Mouse (Mus musculus) thymus, adult 2 months (tissue): ENCODE results near the gene Ltbr. TPM values are rescaled to one million over a fixed set of nuclear protein-coding genes. Genes with fewer than 3 reads are reported as not detected.

ENCODE experiments used
- DNase-seq: peaks from one replicate; pipeline ENCODE4 v3.0.0; 2021
- H3K27ac ChIP-seq: fragments of 200-500 bp; 2 replicates; pipeline ENCODE4 v1.5.1; 2012; ENCODE audit warnings: low read length, control low read depth; ENCODE audit not compliant: control insufficient read depth, insufficient read depth
- H3K27me3 ChIP-seq: fragments of 200-500 bp; 2 replicates; pipeline ENCODE4 v1.6.1; 2012; ENCODE audit warnings: mild to moderate bottlenecking, low read length, moderate library complexity, mixed read lengths; ENCODE audit not compliant: control insufficient read depth, insufficient read depth
- H3K36me3 ChIP-seq: fragments of 200-500 bp; 2 replicates; pipeline ENCODE4 v1.6.1; 2012; ENCODE audit warnings: mild to moderate bottlenecking, low read length, moderate library complexity; ENCODE audit not compliant: control insufficient read depth, insufficient read depth
- H3K4me1 ChIP-seq: fragments of 200-500 bp; replicated peaks from 2 replicates; pipeline ENCODE4 v1.6.1; 2012; ENCODE audit warnings: low read length; ENCODE audit not compliant: control insufficient read depth, insufficient read depth
- H3K4me3 ChIP-seq: fragments of 200-500 bp; 2 replicates; pipeline ENCODE4 v1.5.1; 2012; ENCODE audit warnings: mild to moderate bottlenecking, low read length, control low read depth, moderate library complexity; ENCODE audit not compliant: control insufficient read depth, insufficient read depth
- CTCF ChIP-seq: fragments of 200-500 bp; IDR thresholded peaks from 2 replicates; pipeline ENCODE4 v1.5.1; 2012; ENCODE audit warnings: mild to moderate bottlenecking, control low read depth, low read length, moderate library complexity, borderline replicate concordance; ENCODE audit not compliant: control insufficient read depth, poor library complexity, insufficient read depth; ENCODE audit errors: extremely low read depth
- POLR2A ChIP-seq: fragments of 200-500 bp; IDR thresholded peaks from 2 replicates; pipeline ENCODE4 v1.6.1; 2012; ENCODE audit warnings: mild to moderate bottlenecking, low read length, control low read depth, moderate library complexity; ENCODE audit not compliant: control insufficient read depth, poor library complexity, insufficient read depth; ENCODE audit errors: extremely low read depth
- WGBS: fragments of 180-500 bp; shearing (Covaris S2); methylation state at CpG from one replicate; pipeline ENCODE4 v1.1.7; 2018; 5-methylcytosine and 5-hydroxymethylcytosine counted together
- polyA plus RNA-seq: library from polyadenylated mRNA; depleted of rRNA; stranded (reverse); fragments of >200 nt; gene quantifications from 2 replicates; pipeline ENCODE4 v1.2.3, GENCODE M21; 2012

The Ltbr gene
- polyA plus RNA-seq, 1 experiment, result 30.6 TPM

DNA sequence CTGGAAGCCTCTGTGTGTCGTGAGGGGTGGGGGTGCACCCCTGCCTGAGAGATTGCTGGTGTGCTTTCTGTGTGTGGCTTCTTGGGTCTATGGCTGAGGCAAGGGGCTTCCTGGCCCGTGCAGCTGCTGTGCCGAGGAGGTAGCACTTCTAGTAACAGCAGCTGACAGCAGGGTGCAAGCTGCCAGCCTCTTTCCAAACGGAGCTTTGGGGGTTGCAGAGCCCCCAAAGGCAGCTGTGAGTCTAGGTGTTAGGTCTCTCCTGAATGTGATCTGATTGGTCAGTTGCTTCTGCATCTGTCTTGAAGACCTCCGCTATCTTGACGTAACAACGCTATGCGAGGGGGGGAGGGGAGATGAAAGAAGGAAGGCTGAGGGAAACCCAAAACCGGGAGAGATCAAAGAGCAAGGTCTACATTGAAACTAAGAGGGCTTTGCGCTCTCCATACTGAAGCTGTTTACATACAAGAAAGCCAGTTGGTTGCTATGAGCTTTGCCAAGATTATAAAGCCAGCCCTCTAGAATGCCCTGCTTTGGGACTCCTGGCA, 41.6 kb upstream of the Ltbr start:
- peak overlapping the region; percentile 89 for H3K27ac ChIP-seq
- peak overlapping the region; percentile 6; the same call in 1 of the 2 replicates for H3K4me3 ChIP-seq
- H3K4me1 ChIP-seq, result peaks cover 59% of the 10 kb centered on the region
- no peak for TF ChIP-seq POLR2A
- no peak for TF ChIP-seq CTCF
- 1% methylated on average over 10 of the region's 10 CpGs for WGBS
- H3K36me3 ChIP-seq, result peaks cover 33% of the 10 kb centered on the region
- H3K27me3 ChIP-seq, result no peaks in the 10 kb centered on the region
- peak; percentile 83 for DNase-seq

DNA sequence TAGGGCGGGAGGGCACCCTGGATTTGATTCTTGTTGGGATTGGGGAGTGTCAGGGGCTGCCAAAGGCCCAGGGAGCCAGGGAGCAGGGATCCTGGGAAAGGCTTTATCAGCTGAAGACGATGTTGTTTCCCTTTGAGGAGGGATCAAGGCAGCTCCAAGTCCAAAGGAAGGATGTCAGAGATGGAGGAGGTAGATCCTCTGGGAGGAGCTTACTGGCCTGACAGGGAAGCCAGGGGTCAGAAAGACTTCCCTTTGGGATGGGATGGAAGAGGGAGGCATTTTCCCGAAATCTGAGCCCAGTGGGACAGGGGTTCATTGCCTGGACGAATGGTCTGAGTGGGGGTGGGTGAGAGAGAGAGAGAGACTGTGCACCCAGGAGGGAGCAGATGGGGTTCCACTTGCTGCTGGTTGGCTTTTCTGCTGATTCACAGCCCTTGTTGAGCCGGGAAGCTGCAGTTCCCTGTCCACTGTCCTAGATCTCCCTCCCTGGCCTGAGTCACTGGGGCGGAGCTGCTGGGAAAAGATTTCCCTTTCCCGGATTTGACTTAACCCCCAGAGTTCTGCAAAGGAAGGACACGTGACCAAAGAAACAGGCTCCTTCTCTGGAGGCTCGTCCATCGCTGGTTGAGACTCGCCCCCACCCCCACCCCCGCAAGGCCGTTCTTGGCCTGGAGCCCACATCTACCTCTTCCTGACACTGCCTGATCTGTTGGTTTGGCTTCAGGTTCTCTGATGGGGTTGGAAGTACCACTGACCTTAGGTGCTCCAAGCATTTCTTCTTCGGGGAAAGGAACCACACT, 40.9 kb upstream of the Ltbr start:
- Histone ChIP-seq H3K4me1 (peaks cover 59% of the 10 kb centered on the region), H3K27me3 (no peaks in the 10 kb centered on the region), H3K4me3 (peak overlapping the region; percentile 6; the same call in 1 of the 2 replicates), H3K36me3 (peaks cover 26% of the 10 kb centered on the region), H3K27ac (peak overlapping the region; percentile 89)
- no peak for DNase-seq
- TF ChIP-seq POLR2A, result no peak
- no peak for TF ChIP-seq CTCF
- WGBS, result 23% methylated on average over 14 of the region's 14 CpGs

DNA sequence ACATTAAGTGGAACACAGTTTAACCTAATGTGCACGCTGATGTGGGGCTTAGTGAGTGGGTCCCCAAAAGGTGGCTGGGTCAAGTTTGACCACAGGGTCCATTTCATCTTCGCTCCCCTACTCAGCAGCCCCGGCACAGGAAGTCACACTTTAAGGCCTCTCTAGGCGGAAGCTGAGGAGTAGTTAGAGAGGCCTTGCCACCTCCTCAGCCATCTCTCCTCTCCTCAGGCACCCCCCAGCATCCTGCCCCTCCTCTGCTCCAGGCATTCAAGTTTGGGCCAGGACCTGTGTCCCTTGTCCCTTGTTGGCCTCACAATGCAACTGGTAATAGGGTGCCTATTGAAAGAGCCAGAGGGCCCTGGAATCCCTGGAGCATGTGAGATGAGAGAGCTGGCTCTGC, 40.0 kb upstream of the Ltbr start:
- TF ChIP-seq POLR2A (no peak), CTCF (no peak)
- WGBS, result 9% methylated on average over 4 of the region's 4 CpGs
- Histone ChIP-seq H3K4me1 (peaks cover 65% of the 10 kb centered on the region), H3K36me3 (peaks cover 17% of the 10 kb centered on the region), H3K27ac (peak overlapping the region; percentile 89), H3K27me3 (no peaks in the 10 kb centered on the region), H3K4me3 (peak overlapping the region; percentile 39)
- DNase-seq, result peak; percentile 74

DNA sequence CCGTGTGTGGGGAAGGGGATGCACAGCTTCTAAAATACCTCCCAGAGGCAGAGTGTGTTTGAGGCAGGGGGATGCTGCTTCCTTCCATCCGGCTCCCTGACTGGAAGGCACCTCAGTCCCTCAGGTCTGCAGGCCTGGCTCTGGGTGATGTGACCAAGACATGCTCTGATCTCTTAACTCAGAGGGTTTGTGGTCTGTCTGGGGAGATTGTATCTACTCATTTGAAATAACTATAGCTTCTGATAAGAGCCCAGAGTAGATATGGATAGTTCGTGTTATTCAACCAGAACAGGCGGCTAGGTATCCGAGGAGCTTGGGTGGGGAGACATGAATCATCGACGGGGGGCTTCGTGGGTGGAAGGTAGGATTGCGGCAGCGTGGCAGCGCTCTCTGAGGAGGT, 39.5 kb upstream of the Ltbr start:
- Histone ChIP-seq H3K27ac (peak overlapping the region; percentile 89), H3K4me3 (peak overlapping the region; percentile 39), H3K27me3 (no peaks in the 10 kb centered on the region), H3K4me1 (peaks cover 70% of the 10 kb centered on the region), H3K36me3 (peaks cover 13% of the 10 kb centered on the region)
- TF ChIP-seq CTCF (peak; percentile 13; the same call in 1 of the 2 replicates), POLR2A (no peak)
- 14% methylated on average over 11 of the region's 11 CpGs for WGBS
- no peak for DNase-seq

DNA sequence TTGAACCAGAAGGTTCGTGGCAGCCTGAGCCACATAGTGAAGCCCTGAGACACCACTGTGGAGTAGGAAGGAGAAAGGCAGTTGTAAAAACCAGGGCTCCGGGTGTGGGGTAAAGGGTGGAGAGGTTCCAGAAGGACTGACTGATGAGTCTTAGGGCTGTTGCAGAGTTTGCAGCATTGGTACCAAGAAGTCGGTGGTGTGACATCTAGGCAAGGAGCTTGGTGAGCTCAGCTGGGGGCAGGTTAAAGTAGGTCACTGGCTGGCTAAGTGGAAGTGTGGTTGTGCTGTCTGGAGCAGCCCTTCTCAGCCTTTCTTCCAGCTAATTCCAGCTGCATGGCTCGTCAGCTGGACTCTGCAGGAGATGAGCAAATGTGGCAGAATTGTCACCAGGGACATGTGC, 39.1 kb upstream of the Ltbr start:
- Histone ChIP-seq H3K27ac (peak overlapping the region; percentile 89), H3K36me3 (peaks cover 8% of the 10 kb centered on the region), H3K27me3 (no peaks in the 10 kb centered on the region), H3K4me3 (peak overlapping the region; percentile 39), H3K4me1 (peaks cover 72% of the 10 kb centered on the region)
- TF ChIP-seq CTCF, result no peak
- TF ChIP-seq POLR2A, result no peak
- 14% methylated on average over 4 of the region's 4 CpGs for WGBS
- no peak for DNase-seq

DNA sequence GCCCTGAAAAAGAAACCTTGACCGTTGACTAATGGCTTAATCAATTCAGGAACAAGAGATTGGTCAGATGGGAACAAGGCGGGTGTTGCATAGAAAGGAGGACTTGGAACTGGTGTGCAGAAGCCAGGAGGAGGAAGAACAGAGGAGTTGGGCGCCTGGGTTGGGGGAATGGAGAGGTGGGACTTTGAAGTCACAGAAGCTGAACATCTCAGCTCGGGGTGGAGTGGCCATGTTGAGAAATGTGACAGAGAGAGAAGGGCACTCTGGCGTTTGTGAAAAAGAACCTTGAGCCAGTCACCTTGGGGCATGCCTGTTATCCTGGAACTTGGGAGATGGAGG, 38.3 kb upstream of the Ltbr start:
- Histone ChIP-seq H3K27me3 (no peaks in the 10 kb centered on the region), H3K4me3 (no peak overlapping the region; the same call in none of the 2 replicates), H3K27ac (peak overlapping the region; percentile 89), H3K36me3 (peaks cover under 1% of the 10 kb centered on the region; the same call in 1 of the 2 replicates), H3K4me1 (peaks cover 68% of the 10 kb centered on the region)
- no peak for DNase-seq
- TF ChIP-seq CTCF (no peak), POLR2A (no peak)
- WGBS, result 63% methylated on average over 5 of the region's 5 CpGs
